Mouse (Mus musculus): ENCODE results near the gene Dmbt1.

GRCm38 (mm10) chr7:130984294-130984693 lies 47.6 kb upstream of the Dmbt1 start:
- TF ChIP-seq CTCF (IDR thresholded peaks at IDR 0.05; ENCODE audit: control insufficient read depth, insufficient read depth, insufficient read length) (no peak), CEBPB (IDR thresholded peaks at IDR 0.05; ENCODE audit: low read depth) (no peak), MAX (IDR thresholded peaks at IDR 0.05) (no peak)

All from C2C12 (cell line).